Mouse (Mus musculus) erythroblast, embryonic 14.5 days (primary cell): ENCODE measurements at regions not wholly inside any gene's neighbourhood (a gene's known extent, or its start where the extent isn't known, plus 50 kb on each side); places are given as distances from the start of the nearest gene placed in this dataset.

Experiments used
- GATA1 ChIP-seq: IDR thresholded peaks from 2 replicates; pipeline ENCODE4 v1.6.1; 2012; ENCODE audit warnings: low read length, inconsistent platforms, mixed read lengths
- TAL1 ChIP-seq: IDR thresholded peaks from 3 replicates; pipeline ENCODE4 v1.6.1; 2012; ENCODE audit warnings: low read length, inconsistent platforms, mixed read lengths

DNA sequence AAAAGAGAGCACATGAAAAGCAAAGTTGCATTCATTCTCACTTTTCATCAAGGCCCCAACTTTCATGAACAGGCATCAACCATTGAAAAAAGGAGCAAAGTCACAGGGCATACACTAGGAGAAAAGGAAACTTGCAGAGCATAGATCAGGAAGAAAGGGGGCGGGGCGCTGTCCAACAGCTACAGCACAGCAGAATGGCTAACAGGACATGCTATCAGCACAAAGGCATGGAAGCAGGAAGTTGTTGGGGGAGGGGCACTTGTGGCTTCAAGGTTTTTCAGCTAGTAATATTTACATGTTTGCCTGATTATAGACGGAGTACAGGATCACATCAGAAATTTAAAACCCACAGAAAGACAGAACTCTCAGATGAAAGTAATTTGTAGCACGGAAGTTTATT, 268.7 kb downstream of the Cd47 start:
- TF ChIP-seq GATA1 (no peak), TAL1 (no peak)
